Mouse (Mus musculus) liver (tissue): ENCODE measurements around the gene Pde4a.

ENCODE experiments used
- DNase-seq: peaks from one replicate; pipeline ENCODE4 v3.0.0-alpha.2; 2020; ENCODE audit warnings: mixed read lengths

The Pde4a gene

DNA sequence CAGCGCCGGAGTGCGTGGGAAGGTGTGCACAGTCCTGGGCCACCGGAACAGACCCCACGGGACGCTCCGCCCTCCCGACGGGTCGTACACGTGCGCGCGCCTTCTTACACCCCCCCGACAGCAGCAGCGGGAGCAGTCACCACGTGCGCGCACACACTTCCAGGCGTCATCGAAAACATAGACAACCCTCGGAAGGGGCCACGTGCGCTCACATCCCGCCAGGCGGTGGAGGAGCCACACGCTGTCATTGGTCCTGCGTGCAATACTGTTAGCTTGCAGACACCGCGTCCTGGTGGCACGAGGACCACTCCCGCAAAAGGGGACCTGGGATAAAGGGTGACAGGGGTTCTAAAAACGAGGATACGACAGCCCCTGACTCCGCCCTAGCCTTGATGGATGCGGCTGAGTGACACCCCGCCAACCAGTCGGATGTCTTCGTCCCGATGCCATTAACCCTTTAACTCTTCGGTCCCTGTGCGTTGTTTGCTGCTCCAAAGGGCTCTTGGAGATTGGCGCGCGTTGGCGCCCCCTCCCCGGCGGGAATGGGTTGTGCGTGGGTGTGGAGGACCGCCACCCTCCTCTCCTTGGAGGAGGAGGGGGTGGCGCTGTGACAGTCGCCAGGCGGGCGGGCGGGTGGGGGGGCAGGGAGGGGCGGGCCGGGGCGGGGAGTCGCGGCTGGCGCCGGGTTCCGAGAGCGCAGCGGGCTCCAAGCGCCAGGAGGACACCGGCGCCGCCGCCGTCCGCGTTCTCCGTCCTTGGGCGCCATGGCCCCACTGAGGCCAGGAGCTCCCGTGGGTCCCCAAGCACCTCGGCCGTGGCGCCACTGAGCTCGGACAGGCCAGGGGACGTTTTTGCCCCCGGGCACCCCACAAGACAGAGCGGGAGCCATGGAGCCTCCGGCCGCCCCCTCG is at the start of gene Pde4a:
Gene Pde4a, plus strand, starts transcription at position 674 of the 911 bp plus-strand sequence.
- DNase-seq = no peak

- DNase-seq = no peak
Measured at GRCm38 (mm10) chr9:21117073-21117472, 48.4 kb upstream of the Pde4a start.

GRCm38 (mm10) chr9:21121483-21121882 is 44.0 kb upstream of the Pde4a start:
- DNase-seq = no peak

DNA sequence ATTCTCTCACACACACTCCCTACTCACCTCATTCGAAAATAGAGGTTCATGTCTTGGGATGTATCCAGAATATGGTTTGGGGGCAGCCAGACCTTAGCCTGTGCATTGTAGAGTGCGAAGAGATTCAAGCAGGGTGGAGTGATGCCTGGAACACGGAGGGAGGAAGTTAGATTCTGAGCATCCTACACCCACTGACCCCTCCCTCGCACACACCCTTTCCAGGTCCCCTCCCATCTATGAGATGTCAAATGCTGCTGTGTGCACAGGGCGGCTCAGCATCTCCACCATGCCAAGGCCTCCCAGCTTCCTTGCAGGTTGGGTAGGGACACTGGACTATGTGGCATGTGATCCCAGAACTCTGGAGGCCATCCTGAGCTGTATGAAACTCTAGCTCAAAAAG is 40.7 kb upstream of the Pde4a start:
- DNase-seq = no peak

- no peak for DNase-seq
Measured at GRCm38 (mm10) chr9:21125502-21126258, 39.8 kb upstream of the Pde4a start.

- DNase-seq = no peak
Measured at GRCm38 (mm10) chr9:21126259-21126627, 39.3 kb upstream of the Pde4a start.

DNA sequence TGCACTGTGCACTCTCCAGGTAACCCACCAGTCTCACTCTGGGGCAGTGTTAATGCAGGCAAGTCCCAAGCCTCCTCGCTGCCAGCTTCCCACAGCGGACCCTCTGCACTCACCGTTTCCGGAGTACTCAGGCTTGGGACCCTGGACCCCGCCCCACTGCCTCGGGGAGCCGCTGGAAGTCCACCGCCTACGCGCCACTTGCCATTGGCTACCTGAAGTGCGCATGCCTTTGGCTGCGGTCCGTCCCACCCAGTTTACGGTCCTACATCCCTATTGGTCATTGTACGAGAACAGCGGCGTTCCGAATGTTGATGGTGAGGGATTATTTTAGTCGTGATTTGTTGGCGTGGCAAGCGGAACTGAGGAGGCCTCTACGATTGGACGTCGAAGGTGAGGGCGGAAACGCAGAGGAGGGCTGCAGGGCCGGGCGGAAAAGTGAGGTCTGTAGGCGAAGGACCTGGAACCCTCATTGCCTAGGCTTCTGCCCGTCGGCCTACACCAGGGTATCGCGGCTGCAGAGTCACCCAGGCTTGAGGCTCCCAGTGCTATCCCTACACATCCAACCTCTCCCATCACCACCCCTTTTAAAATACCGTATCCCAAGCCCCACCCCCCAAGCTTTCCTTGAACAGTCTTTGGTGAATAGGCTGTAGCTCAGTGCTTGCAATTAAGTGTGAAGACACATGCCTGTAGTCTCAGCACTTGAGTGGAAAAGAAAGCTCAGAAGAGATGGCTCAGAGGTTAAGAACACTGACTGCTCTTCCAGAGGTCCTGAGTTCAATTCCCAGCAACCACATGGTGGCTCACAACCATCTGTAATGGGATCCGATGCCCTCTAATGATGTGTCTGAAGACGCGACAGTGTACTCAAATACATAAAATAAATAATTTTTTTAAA is 34.2 kb upstream of the Pde4a start, which contains the start of gene Tyk2:
Gene Tyk2, minus strand, starts transcription at position 185 of the 898 bp plus-strand sequence.
- DNase-seq = peak; percentile 89

- no peak for DNase-seq
Measured at GRCm38 (mm10) chr9:21132102-21132775, 33.3 kb upstream of the Pde4a start.

DNA sequence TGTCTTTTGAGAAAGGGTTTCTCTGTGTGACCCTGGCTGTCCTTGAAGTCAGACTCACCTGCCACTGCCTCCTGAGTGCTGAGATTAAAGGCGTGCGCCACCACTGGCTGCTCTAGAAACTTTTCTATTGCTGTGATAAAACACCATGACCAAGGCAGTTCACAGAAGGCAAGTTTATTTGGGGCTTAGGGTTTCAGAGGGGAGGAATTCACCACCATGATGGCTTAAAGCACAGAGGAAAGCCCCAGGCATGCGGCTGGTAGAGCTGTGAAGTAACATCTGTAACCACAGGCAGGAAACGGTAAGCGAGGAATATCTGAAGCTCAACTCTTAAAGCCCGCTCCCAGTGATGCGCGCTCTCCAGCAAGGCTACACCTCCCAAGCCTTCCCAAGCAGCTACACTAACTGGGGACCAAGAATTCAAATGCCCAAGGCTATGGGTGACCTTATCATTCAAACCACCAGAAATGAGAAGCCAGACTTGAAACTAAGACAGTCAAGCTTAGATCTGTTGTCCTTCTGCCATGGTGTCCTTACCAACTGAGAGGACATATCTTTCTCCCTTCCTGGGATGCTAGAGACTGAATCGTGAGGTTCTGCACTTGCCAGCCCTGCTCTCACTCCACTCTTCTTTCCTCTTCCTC is 32.3 kb upstream of the Pde4a start:
- DNase-seq = no peak

DNA sequence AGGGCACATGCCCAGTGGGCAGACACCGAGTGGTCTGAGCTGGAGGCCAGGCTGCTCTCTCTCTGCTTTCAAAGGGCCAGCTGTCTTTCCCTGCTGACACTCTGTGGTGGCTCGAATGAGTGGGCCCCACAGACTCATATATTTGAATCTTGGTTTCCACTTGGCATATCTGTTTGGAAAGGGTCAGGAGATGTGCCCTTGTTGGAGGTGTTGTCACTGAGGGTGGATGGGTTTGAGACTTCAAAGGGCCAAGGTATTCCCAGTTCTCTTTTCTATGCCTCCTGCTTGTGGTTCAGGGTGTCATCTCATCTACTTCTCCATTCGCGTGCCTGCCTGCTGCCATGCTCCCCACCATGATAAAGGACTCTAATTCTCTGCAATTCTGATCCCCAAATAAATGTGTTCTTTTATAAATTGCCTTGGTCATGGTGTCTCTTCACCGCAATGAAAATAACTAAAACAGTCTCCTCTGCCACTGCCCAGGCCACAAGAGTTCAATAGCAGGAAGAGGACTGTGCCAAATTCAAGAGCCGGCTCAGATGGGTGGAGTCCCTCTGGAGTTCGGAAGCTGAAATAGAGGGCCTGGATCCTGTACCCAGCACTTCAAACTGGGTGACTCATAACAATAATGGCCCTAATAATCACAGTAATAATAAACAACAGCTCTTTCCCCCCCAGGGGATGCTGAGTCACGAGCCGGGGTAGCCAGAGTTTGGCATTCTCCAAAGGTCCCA is 30.8 kb upstream of the Pde4a start:
- DNase-seq = no peak

GRCm38 (mm10) chr9:21135329-21135890 is 30.1 kb upstream of the Pde4a start:
- DNase-seq = no peak

DNA sequence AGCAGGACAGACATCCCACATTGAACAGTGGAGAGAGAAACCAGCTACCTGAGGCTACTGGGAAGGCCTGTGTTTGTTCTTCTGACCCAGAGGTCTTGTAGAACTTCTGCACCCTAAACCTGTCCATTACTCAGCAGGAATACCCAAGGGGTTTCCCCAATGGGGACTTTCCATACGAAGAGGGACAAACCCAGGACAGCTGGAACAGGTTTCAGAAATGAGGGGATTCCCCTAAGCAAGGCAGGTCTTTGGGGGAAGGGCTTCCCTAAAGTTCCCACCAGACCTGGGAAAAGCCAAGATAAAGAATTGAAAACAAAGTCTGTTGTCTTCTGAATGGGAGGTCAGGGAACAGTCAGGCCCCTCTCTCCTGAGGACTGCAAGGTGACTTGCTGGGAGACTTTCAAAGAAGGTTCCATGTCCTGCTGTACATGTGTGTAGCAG is 29.6 kb upstream of the Pde4a start:
- DNase-seq = no peak

GRCm38 (mm10) chr9:21136401-21136800 is 29.1 kb upstream of the Pde4a start:
- DNase-seq = no peak

- DNase-seq = peak; percentile 71
Measured at GRCm38 (mm10) chr9:21137229-21137628, 28.3 kb upstream of the Pde4a start.

DNA sequence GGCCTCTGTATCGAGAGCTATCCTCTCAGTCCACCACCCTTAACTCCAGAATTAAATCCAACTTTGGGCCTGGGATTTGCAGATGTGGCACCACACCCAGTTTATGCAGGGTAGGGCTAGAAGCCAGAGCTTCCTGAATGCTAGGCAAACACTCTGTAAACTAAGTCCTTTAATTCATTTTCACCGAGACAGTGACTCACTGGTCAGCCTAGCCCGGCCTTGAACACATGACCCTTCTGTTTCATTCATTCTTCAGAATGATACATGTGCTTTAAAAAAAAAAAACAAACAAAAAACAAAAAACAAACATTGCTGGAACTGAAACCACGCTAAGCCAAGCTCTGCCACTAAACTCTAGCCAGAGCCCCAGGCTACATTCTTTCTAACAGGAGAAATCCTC is 27.1 kb upstream of the Pde4a start:
- no peak for DNase-seq

- no peak for DNase-seq
Measured at GRCm38 (mm10) chr9:21141922-21142321, 23.6 kb upstream of the Pde4a start.

DNA sequence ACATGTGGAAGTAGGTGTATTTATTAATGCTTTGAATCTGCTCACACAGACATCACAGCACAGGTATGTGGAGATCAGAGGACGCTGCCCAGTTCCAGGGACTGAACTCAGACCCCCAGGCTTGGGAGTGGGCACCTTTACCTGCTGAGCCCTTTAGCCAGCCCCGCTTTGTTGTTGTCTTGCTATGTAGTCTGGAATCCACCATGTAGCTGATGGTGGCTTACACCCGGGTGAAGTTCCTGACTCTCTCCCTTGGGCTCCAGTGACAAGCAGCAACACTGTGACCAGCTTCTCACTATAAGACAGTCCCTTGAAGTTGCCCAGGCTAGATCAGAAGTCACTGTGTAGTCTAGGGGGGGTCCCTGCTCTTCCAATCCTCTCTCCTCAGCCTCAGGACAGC is 21.2 kb upstream of the Pde4a start:
- DNase-seq = no peak

GRCm38 (mm10) chr9:21145431-21145830 is 20.1 kb upstream of the Pde4a start:
- no peak for DNase-seq

GRCm38 (mm10) chr9:21146722-21147121 is 18.8 kb upstream of the Pde4a start:
- DNase-seq = peak; percentile 83

DNA sequence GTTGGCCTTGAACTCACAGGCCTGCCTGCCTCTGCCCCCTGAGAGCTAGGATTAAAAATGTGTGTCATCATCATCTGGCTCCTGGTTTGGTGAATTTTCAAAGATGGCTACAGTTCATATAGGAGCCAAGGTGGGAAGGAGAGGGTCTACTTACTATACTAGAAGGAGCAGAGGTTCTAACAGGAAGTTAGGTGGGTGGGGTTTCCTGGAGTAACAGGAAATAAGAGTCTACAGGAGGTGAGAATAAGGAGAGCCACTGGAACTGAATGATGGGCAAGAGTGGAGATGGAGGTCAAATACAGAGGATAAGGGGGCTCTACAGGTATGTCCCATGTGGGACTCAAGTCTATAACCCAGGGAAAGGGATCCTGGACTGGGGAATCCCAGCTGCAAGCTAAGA is 17.1 kb upstream of the Pde4a start:
- DNase-seq = no peak
